Mouse (Mus musculus): ENCODE data around the gene Arid3a.
A peak's percentile ranks its signal among the peaks of the same experiment; 100 is the strongest.
"Not testable (repeated sequence)": the region's sequence is repeated elsewhere in the genome, so short reads cannot be mapped to it uniquely, and the experiment has no call there.

Gene Arid3a

DNA sequence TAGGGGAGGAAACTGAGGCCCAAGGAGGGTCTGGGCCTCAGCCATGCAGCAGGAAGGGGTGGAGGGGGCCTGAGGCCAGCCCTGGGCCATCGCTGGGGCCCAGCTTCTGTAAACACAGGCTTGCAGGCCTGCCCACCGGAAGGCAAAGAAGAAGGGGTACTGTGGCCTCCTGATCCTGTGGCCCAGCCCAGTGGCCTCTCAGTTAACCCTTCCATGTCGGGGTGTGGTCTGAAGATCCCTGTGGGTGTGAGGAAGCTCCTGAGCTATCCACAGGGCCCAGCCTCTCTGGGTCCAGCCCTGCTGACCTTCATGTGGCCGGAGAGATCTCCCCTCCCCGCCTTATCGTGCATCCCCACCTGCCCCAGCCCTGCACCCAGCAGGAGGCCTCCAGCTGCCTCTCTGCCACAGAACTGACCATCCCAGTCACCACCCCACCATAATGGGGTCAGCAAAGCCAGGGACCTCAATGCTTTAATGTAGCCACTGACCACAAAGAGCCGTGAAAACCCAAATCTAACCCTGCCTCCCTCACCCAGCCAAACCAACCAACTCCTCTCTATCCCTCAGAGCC lies 20.0 kb downstream of the Arid3a start:
- no peak for DNase-seq (ENCODE audit: low spot score)

DNA sequence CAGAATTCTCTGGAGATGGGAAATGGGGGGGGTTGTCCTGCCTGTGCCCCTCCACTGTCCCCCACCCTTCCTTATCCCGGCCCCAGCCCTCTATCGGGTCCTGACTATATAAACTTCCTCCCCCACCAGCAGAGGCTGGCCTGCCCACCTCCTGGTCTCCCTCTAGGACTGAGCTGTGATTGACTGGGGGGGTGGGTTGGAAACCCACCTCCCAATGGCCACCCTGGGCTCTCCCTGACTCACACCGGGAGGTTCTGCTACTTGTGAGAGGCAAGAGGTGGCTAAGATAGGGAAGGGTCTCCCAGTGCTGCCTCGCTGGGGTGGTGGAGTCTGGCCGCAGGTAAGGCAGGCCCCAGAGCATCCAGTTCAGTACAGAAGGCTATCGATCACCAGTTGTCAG lies 20.7 kb downstream of the Arid3a start:
- DNase-seq (ENCODE audit: low spot score): no peak

DNA sequence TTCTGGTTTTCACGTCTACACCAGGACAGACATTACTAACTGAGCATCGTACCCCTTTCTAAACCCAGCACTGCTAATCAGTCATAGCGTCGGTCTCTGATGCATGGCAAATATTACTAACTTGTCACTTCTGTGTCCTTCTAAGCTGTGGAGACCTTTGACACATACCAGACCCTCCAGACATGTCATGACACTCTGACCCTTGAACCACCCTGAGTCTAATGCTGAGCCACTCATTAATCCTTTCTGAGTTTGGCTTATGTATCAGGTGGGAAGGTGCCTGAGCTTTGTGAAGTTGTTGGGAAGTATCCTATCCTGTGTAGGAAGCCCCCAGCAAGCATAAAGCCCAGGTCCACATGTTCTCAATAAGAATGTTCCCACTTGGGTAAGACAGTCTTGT lies 23.0 kb downstream of the Arid3a start:
- no peak for DNase-seq (ENCODE audit: low spot score)

DNA sequence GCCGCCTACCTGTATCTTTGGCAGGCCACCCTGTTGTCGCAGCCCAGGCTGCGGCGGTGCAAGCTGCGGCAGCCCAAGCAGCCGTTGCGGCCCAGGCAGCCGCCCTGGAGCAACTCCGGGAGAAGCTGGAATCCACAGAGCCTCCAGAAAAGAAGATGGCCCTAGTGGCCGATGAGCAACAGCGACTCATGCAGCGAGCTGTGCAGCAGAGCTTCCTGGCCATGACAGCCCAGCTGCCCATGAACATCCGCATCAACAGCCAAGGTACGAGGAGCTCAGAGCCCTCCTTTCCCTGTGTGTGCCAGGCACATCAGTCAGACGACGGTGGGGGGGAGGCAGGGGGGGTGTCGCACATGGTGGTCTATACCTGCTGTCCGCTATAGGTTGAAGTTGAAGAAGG lies 23.8 kb downstream of the Arid3a start:
- no peak for DNase-seq (ENCODE audit: low spot score)

DNA sequence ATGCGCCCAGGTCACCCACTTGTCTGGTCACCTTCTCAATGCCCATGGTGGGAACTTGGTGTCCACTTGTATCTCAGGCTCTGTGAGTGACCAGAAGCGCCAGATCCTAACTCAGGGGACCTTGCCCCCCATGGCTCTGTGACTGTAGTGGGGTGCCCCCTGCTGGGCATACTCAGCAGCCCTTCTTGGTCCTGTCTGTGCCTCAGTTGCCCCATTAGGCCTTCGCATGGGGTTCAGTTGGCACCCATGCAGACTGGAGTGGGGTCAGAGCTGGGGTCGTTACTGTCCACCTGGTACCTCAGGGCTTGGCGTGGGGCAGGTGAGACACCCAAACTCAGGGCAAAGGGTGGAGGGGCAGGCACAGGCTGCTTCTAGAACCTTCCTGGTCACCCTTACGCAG lies 27.1 kb downstream of the Arid3a start:
- DNase-seq (ENCODE audit: low spot score): no peak

DNA sequence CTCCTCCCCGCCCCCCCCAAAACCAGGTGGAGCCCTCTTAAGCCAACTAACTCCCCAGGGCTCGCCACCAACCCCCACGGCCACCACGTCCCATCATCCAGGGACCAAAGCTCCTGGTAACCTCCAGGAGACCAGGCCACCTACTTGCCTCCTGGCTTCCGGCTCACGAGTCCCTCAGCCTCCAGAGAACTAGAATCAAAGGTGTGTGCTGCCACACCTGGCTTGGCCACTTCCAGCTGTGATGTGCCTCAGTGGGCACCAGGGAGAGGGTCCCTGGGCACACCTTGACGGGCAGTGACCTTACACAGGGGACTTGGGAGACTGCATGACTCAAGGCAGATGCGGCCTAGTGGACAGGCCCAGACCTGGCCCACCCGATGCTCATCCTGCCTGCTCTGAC lies 28.8 kb downstream of the Arid3a start:
- DNase-seq (ENCODE audit: low spot score): no peak

DNA sequence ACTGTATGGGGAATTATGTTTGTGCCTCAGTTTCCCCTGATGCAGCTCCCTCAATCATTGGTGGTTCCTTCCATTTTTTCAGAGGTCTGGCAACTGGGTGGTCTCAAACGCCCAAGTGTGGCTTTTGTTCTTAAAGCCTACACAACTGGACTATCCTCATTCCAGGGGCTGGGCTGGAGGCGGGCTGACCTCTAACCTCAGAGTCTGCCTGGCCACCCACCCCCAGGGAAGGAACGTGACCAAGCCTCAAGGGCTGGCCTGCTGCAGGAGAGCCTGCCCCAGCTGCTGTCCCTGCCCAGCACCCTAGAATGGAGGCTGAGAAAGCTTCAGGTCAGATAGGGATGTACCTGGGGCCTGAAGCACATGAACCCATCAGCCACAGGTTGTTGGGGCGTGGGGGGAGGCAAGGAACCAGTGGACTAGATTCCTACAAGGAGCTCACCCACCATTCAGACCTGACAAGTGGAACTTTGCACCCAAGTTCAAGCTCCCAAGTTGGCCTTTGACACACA lies 29.9 kb downstream of the Arid3a start:
- no peak for DNase-seq (ENCODE audit: low spot score)

DNA sequence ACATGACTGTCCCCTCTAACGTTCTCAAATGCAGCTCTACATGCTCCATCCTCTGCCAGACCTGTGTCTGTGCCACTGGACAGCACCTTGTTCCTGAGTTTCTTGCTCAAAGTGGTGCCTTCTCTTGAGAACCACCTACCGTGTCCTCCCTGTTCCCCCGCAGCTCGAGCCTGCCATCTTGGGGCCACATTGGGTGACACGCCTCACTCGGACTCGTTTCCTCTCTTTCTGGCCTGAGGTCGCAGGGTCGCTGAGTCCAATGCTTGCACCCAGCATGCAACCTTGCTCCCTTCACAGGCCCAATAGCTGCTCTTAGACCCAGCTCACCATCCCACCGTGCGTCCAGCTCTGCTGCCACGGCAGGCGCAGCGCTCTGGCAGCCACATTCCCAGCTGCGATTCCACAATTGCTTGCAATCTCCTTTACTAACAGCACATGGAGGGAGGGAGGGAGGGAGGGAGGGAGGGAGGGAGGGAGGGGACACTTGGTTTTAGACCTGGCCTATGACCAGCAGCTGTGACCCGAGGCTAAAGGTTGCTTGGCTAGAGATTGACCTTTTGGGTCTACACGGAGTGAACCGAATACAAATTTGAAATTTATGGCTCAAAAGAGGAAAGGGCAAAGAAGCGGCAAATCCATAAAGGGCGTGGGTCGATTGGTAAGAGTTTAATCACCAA lies 31.4 kb downstream of the Arid3a start:
- DNase-seq (ENCODE audit: low spot score): peak; percentile 93

DNA sequence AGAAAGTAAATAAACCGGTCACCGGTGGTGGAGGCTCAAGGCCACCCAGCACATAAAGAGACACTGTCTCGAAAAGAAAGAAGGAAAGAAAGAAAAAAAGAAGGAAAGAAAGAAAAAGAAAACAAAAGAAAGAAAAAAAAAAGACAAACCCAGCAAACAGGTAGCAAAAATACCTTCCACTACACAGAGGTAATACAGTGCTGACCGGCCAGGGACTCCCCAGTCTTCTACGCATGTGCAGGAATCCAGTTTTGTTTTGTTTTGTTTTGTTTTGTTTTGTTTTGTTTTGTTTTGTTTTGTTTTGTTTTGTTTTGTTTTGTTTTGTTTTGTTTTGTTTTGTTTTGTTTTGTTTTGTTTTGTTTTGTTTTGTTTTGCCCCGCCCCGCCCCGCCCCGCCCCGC lies 32.6 kb downstream of the Arid3a start:
- not testable (repeated sequence) for DNase-seq (ENCODE audit: low spot score)

DNA sequence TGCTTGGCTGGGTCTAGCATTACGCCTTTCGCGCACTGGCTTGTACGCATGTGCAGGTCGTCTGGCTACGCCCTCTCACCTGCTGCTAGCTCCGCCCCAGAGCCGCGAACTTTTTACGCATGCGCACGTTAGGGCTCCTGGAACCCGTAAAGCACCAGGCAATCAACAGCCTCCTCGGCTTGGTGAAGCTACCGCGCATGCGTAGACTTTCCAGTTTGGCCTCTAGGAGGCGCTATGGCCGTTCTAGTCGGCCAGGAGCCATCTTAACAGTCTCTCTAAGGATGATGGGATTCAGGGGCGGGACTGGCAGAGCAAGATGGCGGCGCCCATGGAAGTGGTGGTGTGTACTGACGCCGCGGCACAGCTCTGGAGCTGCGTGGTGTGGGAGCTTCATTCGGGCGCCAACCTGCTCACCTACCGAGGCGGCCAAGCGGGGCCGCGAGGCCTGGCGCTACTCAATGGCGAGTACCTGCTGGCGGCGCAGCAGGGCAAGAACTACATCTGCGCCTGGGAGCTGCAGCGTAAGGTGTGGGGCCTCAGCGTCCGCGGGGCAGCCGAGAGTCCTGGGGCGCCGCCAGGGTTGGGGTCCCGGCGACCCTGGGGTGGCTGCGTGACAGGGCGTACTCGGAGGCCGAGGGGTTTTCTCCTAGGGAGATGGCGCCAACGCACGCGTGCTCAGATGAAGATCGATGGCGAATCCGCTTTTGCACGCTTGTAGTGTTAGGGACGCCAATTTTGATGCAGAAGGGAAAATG lies 33.2 kb downstream of the Arid3a start, which contains the start of gene Wdr18:
TSS of gene Wdr18 (plus strand) at position 306 of the 755 bp plus-strand sequence.
- DNase-seq (ENCODE audit: low spot score): peak; percentile 99

DNA sequence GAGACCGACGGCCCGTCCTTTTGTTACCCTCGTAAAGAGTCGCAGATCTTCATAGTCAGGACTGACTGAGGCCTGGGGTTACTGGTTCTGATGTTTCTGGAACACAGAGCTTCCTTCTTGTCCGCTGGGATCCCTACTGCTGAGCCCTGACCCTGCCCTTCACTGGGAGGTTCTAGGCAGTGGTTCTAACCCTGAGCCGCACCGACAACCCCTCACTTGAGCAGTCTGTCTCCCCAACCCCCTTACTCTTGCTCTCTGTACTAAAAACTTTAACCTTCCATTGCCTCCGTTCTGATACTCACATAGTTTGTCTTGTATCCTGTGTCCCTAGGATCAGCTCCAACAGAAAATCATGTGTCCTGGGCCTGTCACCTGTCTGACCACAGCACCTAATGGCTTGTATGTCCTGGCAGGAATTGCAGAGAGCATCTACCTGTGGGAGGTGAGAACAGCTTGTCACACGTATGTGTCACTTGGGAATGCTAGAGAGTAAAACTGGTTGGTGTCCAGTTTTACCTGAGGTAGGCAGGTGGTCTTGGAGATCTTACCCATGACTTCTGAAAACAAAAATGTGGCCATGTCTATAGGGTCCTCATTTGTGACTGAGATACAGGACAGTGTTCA lies 33.9 kb downstream of the Arid3a start:
- DNase-seq (ENCODE audit: low spot score): no peak

DNA sequence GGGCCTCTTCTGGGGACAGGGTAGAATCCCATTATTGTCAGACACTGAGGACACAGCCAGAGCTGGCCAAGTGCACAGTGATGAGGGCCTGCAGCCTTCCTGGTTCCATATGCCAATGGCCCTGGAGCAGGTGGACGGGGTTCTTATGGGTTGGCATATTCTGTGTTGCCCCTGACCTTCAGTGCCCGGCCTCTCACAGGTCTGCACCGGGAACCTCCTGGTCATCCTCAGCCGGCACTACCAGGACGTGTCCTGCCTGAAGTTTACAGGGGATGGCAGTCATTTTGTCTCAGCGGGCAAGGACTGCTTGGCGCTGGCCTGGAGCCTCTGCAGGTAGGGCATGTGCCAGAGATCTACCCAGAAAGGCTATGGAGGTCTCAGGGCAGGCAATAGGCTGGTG lies 37.9 kb downstream of the Arid3a start:
- DNase-seq (ENCODE audit: low spot score): no peak

DNA sequence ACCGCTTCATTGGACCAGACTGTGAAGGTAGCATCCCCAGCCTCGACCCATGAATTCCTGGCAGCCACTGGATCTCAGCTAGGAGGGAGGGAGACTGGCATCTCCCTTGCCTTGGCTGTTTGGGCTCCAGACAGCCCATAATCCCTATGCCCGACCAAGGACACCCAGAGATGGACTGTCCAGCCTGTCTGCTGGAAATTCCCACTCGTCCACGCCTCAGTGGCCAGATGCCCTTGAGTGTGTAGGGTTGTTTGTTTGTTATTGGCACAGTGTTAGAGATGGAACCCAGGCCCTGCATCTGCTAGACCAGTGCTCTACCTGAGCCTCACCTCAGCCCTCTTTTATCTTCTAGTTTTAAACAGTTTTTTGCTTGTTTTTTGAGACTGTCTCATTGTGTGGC lies 38.5 kb downstream of the Arid3a start:
- DNase-seq (ENCODE audit: low spot score): no peak

DNA sequence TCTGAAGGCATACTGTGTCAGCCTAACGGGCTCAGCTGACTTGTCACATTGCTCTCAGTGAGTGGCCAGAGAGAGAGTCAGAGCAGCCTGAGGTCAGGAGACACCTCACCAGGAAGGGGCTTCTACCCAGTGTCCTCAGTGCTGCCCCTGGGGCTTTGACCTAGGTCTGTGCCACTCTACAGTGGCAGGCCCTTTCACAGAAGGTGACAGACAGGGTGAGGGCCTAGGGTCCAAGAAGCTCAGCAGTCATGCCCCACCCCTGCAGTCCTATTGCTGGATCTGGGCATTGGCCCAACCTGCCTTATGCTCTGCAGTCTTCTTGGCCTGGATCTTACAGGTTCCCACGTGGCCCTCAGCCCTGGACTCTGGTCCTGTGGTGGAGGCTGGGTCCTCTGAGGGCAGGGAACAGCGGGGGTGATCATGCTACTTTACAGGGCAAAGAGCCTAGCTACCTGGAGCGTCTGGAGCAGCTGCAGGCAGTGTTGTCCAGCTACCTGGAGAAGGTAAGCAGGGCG lies 40.1 kb downstream of the Arid3a start:
- DNase-seq (ENCODE audit: low spot score): no peak

DNA sequence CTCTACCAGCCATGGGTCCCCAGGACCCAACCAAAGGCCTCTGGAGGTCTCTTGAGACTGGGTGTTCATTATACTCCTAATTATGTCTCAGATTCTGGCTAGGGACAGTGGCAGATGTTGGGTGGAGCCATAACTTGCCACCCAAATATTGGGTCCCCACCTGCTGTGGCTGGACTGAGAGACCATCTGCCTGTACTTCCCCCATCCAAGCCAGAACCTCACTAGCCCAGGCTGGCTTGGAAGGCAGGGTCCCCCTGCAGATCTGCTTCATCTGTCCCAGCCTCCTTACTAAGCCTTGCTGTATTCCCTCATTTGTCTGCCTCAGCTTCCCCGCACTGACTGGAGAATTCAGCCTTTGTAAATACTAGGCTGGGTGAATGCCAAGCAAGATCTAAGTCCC lies 41.3 kb downstream of the Arid3a start:
- DNase-seq (ENCODE audit: low spot score): no peak

DNA sequence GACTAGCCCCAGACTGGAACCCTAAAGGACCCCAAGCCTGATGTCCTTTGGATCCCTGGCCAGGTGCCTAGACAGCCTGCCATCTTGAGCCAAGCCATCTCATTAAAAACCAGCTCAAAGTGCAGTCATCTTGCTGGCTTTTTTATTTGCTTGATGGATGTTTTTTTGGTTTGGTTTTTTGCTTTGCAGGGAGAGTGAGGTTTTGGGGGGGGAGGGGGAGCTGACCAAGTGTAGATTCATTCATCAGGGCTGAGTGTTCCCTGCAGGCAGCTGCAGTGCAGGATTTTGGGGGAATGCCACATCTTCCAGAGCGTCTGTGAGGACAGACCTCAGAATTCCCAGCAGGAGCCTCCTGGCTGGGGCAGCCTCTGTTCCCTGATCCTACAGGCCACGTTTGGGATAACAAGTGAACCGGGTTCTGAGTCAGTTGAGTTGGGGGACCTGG lies 42.3 kb downstream of the Arid3a start:
- DNase-seq (ENCODE audit: low spot score): no peak

DNA sequence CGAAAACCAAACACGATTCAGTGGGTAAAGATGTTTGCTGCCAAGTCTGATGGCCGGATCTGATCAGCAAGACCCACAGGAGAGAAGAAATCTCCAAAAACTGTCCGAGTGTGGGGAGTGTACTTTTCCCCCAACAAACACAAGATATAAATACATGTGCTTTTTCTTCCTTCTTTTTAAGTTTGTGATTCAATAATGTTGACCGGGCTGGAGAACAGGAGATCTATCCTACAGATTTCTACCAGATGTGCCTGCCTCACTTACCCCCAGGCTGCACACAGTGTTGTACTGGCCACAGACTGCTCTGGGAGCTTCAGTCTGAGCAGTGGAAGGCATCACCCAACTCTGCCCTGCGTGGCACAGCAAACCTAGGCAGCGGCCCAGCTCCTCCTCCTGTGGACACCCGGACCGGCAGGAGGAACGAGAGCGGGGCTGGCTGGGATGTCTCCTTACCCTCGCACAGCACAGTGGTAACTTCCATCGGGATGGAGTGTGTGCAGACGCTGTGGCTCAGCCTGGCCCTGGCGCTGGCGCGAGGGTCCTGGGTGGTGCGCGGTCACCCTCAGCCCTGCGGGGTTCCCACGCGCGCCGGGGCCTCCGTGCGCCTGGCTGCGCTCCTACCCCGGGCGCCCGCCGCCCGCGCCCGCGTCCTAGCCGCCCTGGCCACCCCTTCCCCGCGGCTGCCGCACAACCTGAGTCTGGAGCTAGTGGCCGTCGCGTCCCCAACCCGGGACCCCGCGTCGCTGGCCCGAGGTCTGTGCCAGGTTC lies 43.8 kb downstream of the Arid3a start, which contains the start of gene Grin3b:
TSS of gene Grin3b (plus strand) at position 301 of the 768 bp plus-strand sequence.
- no peak for DNase-seq (ENCODE audit: low spot score)

DNA sequence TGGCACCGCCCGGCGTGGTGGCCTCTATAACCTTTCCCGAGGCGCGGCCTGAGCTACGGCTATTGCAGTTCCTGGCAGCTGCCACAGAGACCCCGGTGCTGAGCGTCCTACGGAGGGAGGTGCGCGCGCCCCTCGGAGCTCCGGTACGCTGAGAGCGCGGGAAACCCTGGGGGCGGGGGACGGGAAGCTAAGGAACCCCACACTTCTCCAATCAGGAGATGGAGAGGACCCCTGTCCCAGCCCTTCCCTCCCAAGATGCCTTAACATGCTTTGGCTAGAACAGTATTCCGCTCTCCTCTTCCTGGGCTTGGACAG lies 44.3 kb downstream of the Arid3a start:
- no peak for DNase-seq (ENCODE audit: low spot score)

DNA sequence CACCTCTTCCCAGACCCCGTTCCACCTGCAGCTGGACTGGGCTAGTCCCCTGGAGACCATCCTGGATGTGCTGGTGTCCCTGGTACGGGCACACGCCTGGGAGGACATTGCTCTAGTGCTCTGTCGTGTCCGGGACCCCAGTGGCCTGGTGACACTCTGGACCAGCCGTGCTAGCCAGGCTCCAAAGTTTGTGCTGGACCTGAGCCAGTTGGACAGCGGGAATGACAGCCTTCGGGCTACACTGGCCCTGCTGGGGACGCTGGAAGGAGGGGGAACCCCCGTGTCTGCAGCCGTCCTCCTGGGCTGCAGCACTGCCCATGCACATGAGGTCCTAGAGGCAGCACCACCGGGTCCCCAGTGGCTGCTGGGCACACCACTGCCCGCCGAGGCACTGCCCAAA lies 46.0 kb downstream of the Arid3a start:
- DNase-seq (ENCODE audit: low spot score): no peak

DNA sequence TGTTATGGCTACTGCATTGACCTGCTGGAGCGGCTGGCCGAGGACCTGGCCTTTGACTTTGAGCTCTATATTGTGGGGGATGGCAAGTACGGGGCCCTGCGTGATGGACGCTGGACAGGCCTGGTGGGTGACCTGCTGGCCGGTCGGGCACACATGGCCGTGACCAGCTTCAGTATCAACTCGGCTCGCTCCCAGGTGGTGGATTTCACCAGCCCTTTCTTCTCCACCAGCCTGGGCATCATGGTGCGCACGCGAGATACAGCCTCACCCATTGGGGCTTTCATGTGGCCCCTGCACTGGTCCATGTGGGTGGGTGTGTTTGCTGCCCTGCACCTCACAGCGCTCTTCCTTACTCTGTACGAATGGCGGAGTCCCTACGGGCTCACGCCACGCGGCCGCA lies 47.2 kb downstream of the Arid3a start:
- no peak for DNase-seq (ENCODE audit: low spot score)

DNA sequence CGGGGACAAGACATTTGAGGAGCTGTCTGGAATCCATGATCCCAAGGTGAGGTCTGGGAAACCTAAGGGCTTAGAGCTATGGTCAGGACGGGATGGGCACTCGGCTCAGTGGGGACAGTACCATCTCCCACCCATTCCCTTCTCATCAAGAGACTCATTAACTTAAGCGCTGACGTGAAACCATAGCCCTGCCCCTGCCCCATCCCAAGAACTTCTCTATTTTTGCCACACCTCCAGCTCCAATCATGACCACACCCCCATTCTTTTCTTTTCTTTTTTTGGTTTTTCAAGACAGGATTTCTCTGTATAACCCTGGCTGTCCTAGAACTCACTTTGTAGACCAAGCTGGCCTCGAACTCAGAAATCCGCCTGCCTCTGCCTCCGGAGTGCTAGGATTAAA lies 47.8 kb downstream of the Arid3a start:
- no peak for DNase-seq (ENCODE audit: low spot score)

Measured in testis, postnatal 10 days (tissue).